Mouse (Mus musculus): ENCODE measurements around the gene Ppp4r3b.

Ppp4r3b gene

DNA sequence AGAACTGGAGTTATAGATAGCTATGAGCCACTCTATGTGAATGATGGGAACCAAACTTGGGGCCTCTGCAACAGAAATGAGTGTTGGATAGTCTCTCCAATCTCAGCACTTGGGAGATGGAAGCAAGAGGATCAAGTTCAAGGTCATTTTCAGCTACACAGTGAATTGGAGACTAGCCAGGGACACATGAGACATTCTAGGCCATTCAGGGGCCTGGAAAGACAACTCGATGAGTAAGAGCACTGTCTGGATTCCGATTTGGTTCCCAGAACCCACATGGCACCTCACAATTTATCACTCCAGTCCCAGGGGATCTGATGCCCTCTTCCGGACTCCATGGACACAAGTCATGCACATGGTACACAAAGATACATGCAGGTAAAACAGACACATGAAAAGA is 65.9 kb downstream of the Ppp4r3b start:
- DNase-seq, result no peak

DNA sequence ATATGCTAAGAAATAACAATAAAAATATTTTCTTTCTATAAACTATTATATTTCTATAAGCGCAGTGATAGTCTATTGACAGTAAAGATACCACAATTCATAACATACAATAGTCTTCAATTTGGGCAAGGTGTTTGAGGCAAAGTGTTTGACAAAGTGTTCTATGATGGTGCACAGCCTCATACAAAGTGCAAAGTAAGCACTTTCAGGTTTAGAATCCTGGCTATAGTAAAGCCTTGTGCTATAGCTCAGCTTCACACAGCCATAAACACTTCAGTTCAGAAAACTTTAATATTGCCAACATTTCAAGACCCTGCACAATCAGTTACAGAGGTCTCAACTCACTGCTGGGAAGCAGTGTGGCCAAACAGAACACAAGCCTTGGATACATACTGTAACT is 66.7 kb downstream of the Ppp4r3b start:
- no peak for DNase-seq

DNA sequence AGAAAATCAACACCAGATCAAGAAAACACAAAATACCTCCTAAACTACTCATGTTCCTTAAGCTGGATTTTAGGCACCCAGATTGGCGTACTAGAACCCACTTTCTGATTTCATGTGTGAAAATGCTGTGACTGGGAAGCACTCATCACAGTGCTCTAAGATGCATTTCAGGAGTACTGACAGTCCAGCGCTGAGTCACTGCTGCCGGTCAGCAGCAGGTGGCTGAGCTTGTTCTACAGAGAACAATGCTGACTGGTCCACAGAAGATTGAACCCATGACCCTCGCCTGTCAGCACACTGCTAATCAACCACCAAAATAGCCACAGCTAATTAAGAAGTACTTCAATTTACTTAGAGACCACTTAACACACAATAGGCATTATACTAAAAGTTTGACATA is 69.3 kb downstream of the Ppp4r3b start:
- no peak for DNase-seq

DNA sequence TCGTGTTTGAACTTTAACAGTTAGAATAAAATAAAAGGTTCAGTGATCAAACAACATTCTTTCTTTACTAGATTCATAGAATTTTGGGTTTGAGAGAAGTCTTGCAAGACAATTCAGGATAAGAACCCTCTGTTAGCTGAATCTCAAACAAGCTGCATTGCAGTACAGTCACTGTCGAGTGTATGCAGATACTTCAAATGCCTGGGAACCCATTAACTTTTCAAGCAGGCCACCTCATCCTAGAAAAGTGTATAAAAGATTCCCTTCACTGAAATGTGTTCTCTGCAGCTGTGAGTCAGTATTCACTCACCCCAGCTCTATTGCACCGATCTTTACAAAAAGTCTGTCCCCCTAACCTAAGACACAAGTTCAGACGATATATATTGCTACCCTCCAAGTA is 73.3 kb downstream of the Ppp4r3b start:
- no peak for DNase-seq

DNA sequence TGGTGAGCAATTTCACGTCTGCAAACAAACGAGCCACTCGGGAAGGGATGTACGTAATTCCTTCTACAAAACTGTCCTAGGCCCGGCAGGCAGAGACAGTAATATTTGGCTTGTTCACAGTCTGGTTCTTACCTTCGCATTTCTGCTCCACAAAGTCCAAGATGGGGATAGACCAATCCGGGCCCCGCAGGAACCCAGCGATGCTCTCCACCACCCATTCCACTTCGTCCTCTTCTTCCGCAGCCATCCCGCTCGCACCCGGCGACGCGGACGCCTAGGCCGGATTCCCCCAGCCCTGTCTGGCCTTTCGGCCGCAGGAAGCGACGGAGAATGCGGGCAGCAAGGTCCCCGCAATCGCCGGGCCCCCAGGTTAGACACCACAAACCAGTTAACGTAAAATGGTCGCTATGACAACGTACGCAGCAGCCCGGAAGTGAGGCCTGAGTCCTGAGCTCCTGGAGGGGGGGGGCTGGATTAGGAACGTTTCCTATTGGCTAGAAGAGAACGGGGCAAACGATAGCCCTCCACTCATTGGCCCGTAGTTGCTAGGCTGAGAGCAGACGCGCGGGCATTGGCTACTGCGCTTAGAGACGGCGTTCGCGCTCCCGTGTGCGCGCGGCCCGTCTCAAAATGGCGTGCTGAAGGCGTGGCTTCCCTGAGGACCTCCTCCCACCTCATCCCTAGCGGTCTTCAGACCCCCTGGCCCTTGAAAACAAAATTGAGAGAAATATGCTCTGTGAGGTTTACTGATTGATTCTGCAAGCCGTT is 74.4 kb downstream of the Ppp4r3b start, which contains the start of gene Cfap36:
Gene Cfap36, minus strand, starts transcription at position 527 of the 768 bp plus-strand sequence.
- peak; percentile 83 to 90 for DNase-seq

DNA sequence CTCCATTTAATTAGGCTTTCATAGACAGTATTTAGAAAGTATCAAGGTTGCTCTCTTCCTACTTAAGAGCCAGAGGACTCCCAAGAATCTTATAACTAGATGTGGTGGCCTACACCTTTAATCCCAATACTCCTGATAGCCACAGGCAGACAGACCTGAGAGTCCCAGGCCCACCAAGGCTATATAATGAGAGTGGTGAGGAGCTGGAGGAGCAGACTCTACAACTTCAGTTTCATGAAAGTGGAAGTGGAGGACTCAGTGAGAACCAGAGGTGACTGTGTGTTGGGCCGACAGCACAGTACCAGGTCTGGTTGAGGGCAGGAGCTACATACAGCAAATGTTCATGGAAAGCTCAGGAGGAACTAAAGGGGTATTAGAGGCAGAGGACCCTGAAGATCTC is 75.0 kb downstream of the Ppp4r3b start:
- no peak for DNase-seq

DNA sequence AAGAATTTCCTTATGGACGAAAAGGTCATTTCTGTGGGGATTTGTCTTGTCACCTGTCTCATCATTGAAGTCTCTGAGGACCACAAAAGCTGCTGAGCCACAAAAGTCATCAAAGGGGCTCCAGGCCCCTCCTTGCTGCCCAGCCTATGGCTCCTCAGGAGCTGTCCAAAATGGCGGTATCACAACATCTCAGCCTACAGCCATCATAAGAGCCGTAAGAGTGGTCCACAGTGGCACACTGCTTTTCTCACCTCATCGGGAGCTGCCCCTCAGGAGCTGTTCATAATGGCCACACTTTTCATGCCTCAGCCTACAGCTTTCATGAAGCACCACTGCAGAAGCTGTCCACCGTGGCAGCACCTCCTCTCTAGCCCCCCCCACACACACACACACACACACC is 75.7 kb downstream of the Ppp4r3b start:
- no peak for DNase-seq

DNA sequence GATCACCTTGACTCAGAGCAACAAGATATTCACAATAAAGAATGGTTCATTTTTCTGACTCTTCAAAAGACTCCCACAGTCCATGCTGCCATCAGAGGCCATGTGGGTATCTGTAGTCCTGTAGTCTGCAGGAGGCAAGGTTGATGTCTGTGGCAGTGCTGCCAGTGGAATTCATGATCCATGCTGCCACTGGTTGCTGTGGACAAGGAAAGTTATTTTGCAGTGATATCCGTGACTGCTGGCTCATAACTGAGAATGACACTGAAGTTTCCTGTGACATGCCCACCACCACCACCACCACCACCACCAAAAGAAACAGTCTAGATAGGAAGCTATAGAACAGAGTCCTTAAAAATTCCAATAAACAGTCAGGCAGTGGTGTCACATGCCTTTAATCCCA is 82.0 kb downstream of the Ppp4r3b start:
- no peak for DNase-seq

DNA sequence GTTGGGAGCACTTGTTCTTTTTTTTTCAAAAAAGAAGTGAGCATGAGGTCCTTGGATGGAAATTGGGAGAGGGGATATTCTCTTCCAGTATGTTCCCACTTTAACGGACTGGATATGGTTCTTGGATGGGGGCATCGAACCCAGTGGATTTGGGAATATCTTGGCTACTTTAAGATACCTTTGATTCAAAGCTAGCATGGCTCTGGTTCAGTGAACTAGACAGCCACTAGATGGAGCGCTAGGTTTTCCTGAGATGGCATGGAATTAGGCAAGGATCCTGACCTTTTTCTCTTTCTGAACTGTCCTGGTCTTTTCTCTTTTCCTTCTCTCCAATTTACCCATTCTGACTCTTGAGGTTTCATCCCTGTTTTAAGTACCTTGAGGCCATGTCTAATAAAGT is 95.1 kb downstream of the Ppp4r3b start:
- DNase-seq, result no peak
